Comparison of ENCODE assay signal across 10 mouse cellular contexts in genomic region chr2:172468346-172468819, GRCm38 (mm10). TPM values are rescaled to one million over a fixed set of nuclear protein-coding genes. Genes with fewer than 3 reads are reported as not detected.
DNase-seq lines count a peak whose midpoint lies in the region; ATAC-seq and TF ChIP-seq lines count a peak whose summit lies in the region.
"Had no signal": no experiment of that assay in that cellular context is flagged by ENCODE, and none has a peak within 500 bp of the region (broad histone marks: within the 10 kb centered on the region; RNA-seq: fewer than 3 reads in every experiment).

No protein-coding gene starts in this region.

- 89% methylated on average over 11 of the region's 11 CpGs for WGBS in kidney, embryonic 16.5 days
- 42% methylated on average over 11 of the region's 11 CpGs for WGBS in hindbrain, postnatal 0 days

- no peak overlapping the region for H3K4me2 ChIP-seq in kidney, embryonic 16.5 days (replicated peaks; ENCODE audit: low read depth, low read length)
- no peak overlapping the region for H3K4me2 ChIP-seq in hindbrain, postnatal 0 days (ENCODE audit: low read depth, low read length)

- H3K27ac ChIP-seq in kidney, embryonic 16.5 days (ENCODE audit: low read length) = no peak overlapping the region
- 0 out of 2 replicates have a peak overlapping the region, but pooled peaks have one; percentile 17 for H3K27ac ChIP-seq in hindbrain, postnatal 0 days

- no peaks in the 10 kb centered on the region for H3K9me3 ChIP-seq in kidney, embryonic 16.5 days (ENCODE audit: low read length)
- no peaks in the 10 kb centered on the region for H3K9me3 ChIP-seq in hindbrain, postnatal 0 days (ENCODE audit: low read length)

- no peak overlapping the region for H3K9ac ChIP-seq in kidney, embryonic 16.5 days (replicated peaks; ENCODE audit: low read length)
- no peak overlapping the region for H3K9ac ChIP-seq in hindbrain, postnatal 0 days (replicated peaks; ENCODE audit: low read length)

- H3K4me3 ChIP-seq in kidney, embryonic 16.5 days (ENCODE audit: low read length) = no peak overlapping the region
- no peak overlapping the region for H3K4me3 ChIP-seq in hindbrain, postnatal 0 days (ENCODE audit: low read length)

- ATAC-seq in kidney, embryonic 16.5 days (ENCODE audit: low FRiP score, low TSS enrichment) = no peak
- peak; percentile 87 for ATAC-seq in hindbrain, postnatal 0 days

- no peak for TF ChIP-seq CTCF in hindbrain, postnatal 0 days (IDR thresholded peaks at IDR 0.05; ENCODE audit: low read depth)

- peak; percentile 65 for DNase-seq in kidney, adult 18-20 months
- peak; percentile 86 for DNase-seq in adrenal gland, postnatal 14 days
- DNase-seq in hindbrain, postnatal 0 days (ENCODE audit: low spot score) = peak; percentile 92
- peak; percentile 54 for DNase-seq in ovary, postnatal 14 days (ENCODE audit: low spot score)
- DNase-seq in natural killer cell, adult 2 months (ENCODE audit: low spot score in 2 of 2) = no peak
- no peak for DNase-seq in spleen, postnatal 4 days (ENCODE audit: low spot score in 2 of 2)
- DNase-seq in yolk sac, embryonic 10.5 days (ENCODE audit: low spot score) = no peak

- H3K4me1 ChIP-seq in kidney, embryonic 16.5 days (ENCODE audit: insufficient read depth, low read length) = 0 out of 2 replicates have a peak, but pooled peaks cover 3% of the 10 kb centered on the region
- no peaks in the 10 kb centered on the region for H3K4me1 ChIP-seq in hindbrain, postnatal 0 days (ENCODE audit: insufficient read depth, low read length)

- peaks cover 36% of the 10 kb centered on the region for H3K36me3 ChIP-seq in kidney, embryonic 16.5 days (ENCODE audit: insufficient read depth, low read length)
- peaks cover 44% of the 10 kb centered on the region for H3K36me3 ChIP-seq in hindbrain, postnatal 0 days (ENCODE audit: insufficient read depth, low read length)

- H3K27me3 ChIP-seq in kidney, embryonic 16.5 days (ENCODE audit: insufficient read depth, low read length) = no peaks in the 10 kb centered on the region
- H3K27me3 ChIP-seq in hindbrain, postnatal 0 days (ENCODE audit: insufficient read depth, low read length) = no peaks in the 10 kb centered on the region

RNA-seq across cellular contexts. Expression of gene Fam209, which starts 3.9 kb away (rescaled TPM):
- 0.64 TPM in 1 of 2 replicates, not detected in the other for polyA plus RNA-seq in kidney, embryonic 16.5 days (2015; fragmentation: Nextera tagmentation; extraction: Ambion mirVana)
- 0.94 TPM in 1 of 2 replicates, not detected in the other for total RNA-seq in adrenal gland, postnatal 14 days (2021)
- total RNA-seq in hindbrain, postnatal 0 days (2014; rRNA removed) = not detected in 2 replicates
- polyA plus RNA-seq in hindbrain, postnatal 0 days (2015; fragmentation: Nextera tagmentation; extraction: Ambion mirVana) = 0.37 and 0.58 TPM in 2 replicates
- polyA plus RNA-seq: limb, embryonic 11.5 days had no signal

RNA-seq across cellular contexts. Expression of gene Gcnt7, which starts 10.0 kb away (rescaled TPM):
- 1.5 and 1.8 TPM in 2 replicates for polyA plus RNA-seq in kidney, embryonic 16.5 days (2015; fragmentation: Nextera tagmentation; extraction: Ambion mirVana)
- total RNA-seq in adrenal gland, postnatal 14 days (2021) = not detected in 2 replicates
- total RNA-seq in hindbrain, postnatal 0 days (2014; rRNA removed) = not detected in 2 replicates
- polyA plus RNA-seq in hindbrain, postnatal 0 days (2015; fragmentation: Nextera tagmentation; extraction: Ambion mirVana) = 0.92 and 1.0 TPM in 2 replicates
- total RNA-seq: granulocyte monocyte progenitor cell, adult 5-6 weeks had no signal

RNA-seq across cellular contexts. Expression of gene Rtf2, which starts 28.0 kb away (rescaled TPM):
- 81.2 and 85.3 TPM in 2 replicates for polyA plus RNA-seq in kidney, embryonic 16.5 days (2015; fragmentation: Nextera tagmentation; extraction: Ambion mirVana)
- total RNA-seq in adrenal gland, postnatal 14 days (2021) = 66.2 and 71.8 TPM in 2 replicates
- total RNA-seq in hindbrain, postnatal 0 days (2014; rRNA removed) = 65.4 and 65.6 TPM in 2 replicates
- 83.6 and 87.9 TPM in 2 replicates for polyA plus RNA-seq in hindbrain, postnatal 0 days (2015; fragmentation: Nextera tagmentation; extraction: Ambion mirVana)

Comparison
In these comparisons a context has a peak if more than half of its experiments do, and no peak if none do; other contexts are left out.
1. DNase-seq: peak in kidney, adult 18-20 months (single experiment), adrenal gland, postnatal 14 days (single experiment), hindbrain, postnatal 0 days (single experiment) and ovary, postnatal 14 days (single experiment); none in natural killer cell, adult 2 months (0 of 2), spleen, postnatal 4 days (0 of 2) and yolk sac, embryonic 10.5 days (single experiment).